Mouse (Mus musculus) myocyte (in vitro differentiated cells): ENCODE measurements around the gene Plce1. TPM values are rescaled to one million over a fixed set of nuclear protein-coding genes. Genes with fewer than 3 reads are reported as not detected.

ENCODE experiments used
- H3K27me3 ChIP-seq: one replicate; pipeline ENCODE4 v1.6.1; 2011; ENCODE audit not compliant: control insufficient read depth, insufficient read depth, insufficient read length
- H3K36me3 ChIP-seq: one replicate; pipeline ENCODE4 v1.6.1; 2011; ENCODE audit not compliant: control insufficient read depth, insufficient read depth
- H3K4me2 ChIP-seq: one replicate; pipeline ENCODE4 v1.6.1; 2011; ENCODE audit warnings: low read depth, control low read depth
- H3K4me3 ChIP-seq: one replicate; pipeline ENCODE4 v1.5.1; 2011; ENCODE audit warnings: mild to moderate bottlenecking, control low read depth, moderate library complexity
- H3K79me2 ChIP-seq: one replicate; pipeline ENCODE4 v1.6.1; 2011; ENCODE audit not compliant: control insufficient read depth, insufficient read depth
- H3ac ChIP-seq: one replicate; pipeline ENCODE4 v1.6.1; 2011; ENCODE audit not compliant: control insufficient read depth, insufficient read length
- CEBPB ChIP-seq: IDR thresholded peaks from 2 replicates; pipeline ENCODE4 v1.6.1; 2011; ENCODE audit warnings: mild to moderate bottlenecking, moderate library complexity; ENCODE audit not compliant: poor library complexity, insufficient read depth, severe bottlenecking
- E2F4 ChIP-seq: IDR thresholded peaks from one replicate; pipeline ENCODE4 v1.6.1; 2011; ENCODE audit warnings: mild to moderate bottlenecking, control low read depth, moderate library complexity; ENCODE audit not compliant: insufficient read depth
- MAX ChIP-seq: IDR thresholded peaks from one replicate; pipeline ENCODE4 v1.6.1; 2011; ENCODE audit warnings: low read depth, mild to moderate bottlenecking, control low read depth
- MYOD1 ChIP-seq, 3 experiments: IDR thresholded peaks; one replicate each; pipeline ENCODE4 v1.6.1; 2011; ENCODE audit warnings: control low read depth in 2 of 3, low read depth in 2 of 3, mild to moderate bottlenecking in 2 of 3, moderate library complexity in 1 of 3; ENCODE audit not compliant: insufficient read length in 2 of 3, control insufficient read depth in 1 of 3
- MYOG ChIP-seq, 3 experiments: IDR thresholded peaks; one replicate each; pipeline ENCODE4 v1.6.1; 2011; ENCODE audit warnings: control low read depth in 2 of 3, low read depth in 2 of 3, mild to moderate bottlenecking in 2 of 3; ENCODE audit not compliant: insufficient read length in 2 of 3, control insufficient read depth in 1 of 3, insufficient read depth in 1 of 3
- POLR2A ChIP-seq: IDR thresholded peaks from one replicate; pipeline ENCODE4 v1.6.1; 2011; ENCODE audit warnings: low read depth, mild to moderate bottlenecking, control low read depth, moderate library complexity; ENCODE audit not compliant: insufficient read length
- POLR2AphosphoS2 ChIP-seq: IDR thresholded peaks from one replicate; pipeline ENCODE4 v1.6.1; 2011; ENCODE audit warnings: low read depth, control low read depth; ENCODE audit not compliant: insufficient read length
- REST ChIP-seq: IDR thresholded peaks from one replicate; pipeline ENCODE4 v1.6.1; 2011; ENCODE audit warnings: mild to moderate bottlenecking, control low read depth, moderate library complexity; ENCODE audit not compliant: insufficient read depth, insufficient read length
- SRF ChIP-seq: IDR thresholded peaks from one replicate; pipeline ENCODE4 v1.6.1; 2011; ENCODE audit warnings: low read depth; ENCODE audit not compliant: control insufficient read depth, insufficient read length
- TCF12 ChIP-seq: IDR thresholded peaks from one replicate; pipeline ENCODE4 v1.6.1; 2011; ENCODE audit warnings: mild to moderate bottlenecking, control low read depth; ENCODE audit not compliant: poor library complexity, insufficient read depth, severe bottlenecking
- TCF3 ChIP-seq: IDR thresholded peaks from one replicate; pipeline ENCODE4 v1.6.1; 2011; ENCODE audit warnings: low read depth, control low read depth; ENCODE audit not compliant: insufficient read length
- USF1 ChIP-seq: IDR thresholded peaks from one replicate; pipeline ENCODE4 v1.6.1; 2011; ENCODE audit warnings: low read depth, mild to moderate bottlenecking, control low read depth, moderate library complexity
- polyA plus RNA-seq: library from polyadenylated mRNA; unstranded; fragments of >200 nt; fragmentation: generic; extraction: Trizol; gene quantifications from one replicate; pipeline ENCODE4 v1.2.1, GENCODE M21; 2012; ENCODE audit warnings: missing spikeins

Gene Plce1
- polyA plus RNA-seq, 1 experiment, result 0.01 TPM

- H3K4me2 ChIP-seq, result no peak overlapping the region
- no peak overlapping the region for H3ac ChIP-seq
- no peak overlapping the region for H3K4me3 ChIP-seq
- H3K27me3 ChIP-seq, result peaks cover 30% of the 10 kb centered on the region
- TF ChIP-seq TCF3, result no peak
- no peak for TF ChIP-seq MYOG (IDR thresholded peaks at IDR 0.05; ENCODE audit: control insufficient read depth in 1 of 3, insufficient read depth in 1 of 3, insufficient read length in 2 of 3, low read depth in 2 of 3)
- TF ChIP-seq REST, result no peak
- no peak for TF ChIP-seq USF1
- TF ChIP-seq MAX, result no peak
- no peak for TF ChIP-seq CEBPB
- TF ChIP-seq POLR2AphosphoS2, result no peak
- no peak for TF ChIP-seq E2F4
- H3K79me2 ChIP-seq, result no peaks in the 10 kb centered on the region
- no peaks in the 10 kb centered on the region for H3K36me3 ChIP-seq
Measured at GRCm38 (mm10) chr19:38480156-38480720, 671 bp upstream of the Plce1 start.

DNA sequence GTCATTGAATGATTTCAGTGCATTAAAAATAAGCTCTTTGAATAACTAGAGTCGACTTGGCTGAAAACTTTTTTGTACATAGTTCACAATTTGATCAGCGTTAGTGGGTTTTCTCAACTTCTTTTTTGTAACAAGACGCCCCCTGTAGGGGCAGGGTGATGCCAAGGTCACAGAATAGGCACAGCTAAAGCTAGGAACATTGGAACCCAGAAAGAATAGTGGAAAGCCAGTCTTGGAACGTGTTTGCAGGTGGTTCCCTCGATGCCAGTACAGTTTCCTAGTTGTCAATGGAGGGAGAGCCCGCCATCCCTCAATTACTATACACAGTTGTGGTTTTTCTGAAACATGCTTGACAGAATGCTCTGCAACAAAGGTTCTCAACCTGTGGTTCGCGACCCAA, 997 bp downstream of the Plce1 start:
- Histone ChIP-seq H3K79me2 (no peaks in the 10 kb centered on the region), H3K4me3 (no peak overlapping the region), H3K4me2 (no peak overlapping the region), H3K36me3 (no peaks in the 10 kb centered on the region), H3K27me3 (peaks cover 37% of the 10 kb centered on the region), H3ac (no peak overlapping the region)
- TF ChIP-seq MYOG (IDR thresholded peaks at IDR 0.05; ENCODE audit: control insufficient read depth in 1 of 3, insufficient read depth in 1 of 3, insufficient read length in 2 of 3, low read depth in 2 of 3) (no peak), TCF12 (no peak), POLR2A (no peak), USF1 (no peak), TCF3 (no peak), POLR2AphosphoS2 (no peak), REST (no peak)

DNA sequence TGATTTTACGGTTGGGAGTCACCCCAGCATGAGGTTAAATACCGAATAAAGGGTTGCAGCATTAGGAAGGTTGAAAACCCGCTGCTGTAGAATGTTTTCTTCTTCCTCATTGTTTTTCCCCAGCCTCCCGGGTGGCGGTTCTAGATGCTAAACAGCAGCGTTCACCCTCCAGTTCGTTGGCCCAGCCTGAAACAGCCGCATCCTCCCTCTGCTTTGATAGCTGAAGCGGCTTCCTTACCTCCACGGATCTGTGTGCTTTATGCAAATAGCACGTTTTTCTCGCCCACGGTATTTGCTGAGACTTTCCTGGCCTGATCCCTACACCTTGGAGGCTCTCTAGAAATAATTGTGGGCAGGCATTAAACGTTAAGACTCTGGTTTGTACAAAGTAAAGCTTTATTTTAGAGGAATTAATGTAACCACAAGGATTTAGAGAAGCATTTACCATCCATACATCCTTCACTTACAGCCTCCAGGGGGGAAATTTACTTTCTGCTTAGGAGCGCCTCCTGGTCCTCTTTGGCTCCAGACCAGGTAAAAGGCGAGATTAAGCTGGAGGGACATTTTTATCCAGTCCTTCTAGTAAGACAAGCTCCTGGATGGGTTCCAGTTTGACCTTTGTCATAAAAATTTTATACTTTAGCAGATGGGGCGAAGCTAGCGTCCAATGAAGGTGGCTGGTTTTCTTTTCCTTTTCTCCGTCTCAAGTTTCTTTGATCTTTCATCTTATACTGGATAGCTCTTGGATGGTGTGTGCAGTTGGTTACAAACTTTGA, 1.7 kb downstream of the Plce1 start:
- TF ChIP-seq TCF12 (no peak), SRF (no peak), POLR2AphosphoS2 (no peak), E2F4 (no peak), MAX (no peak), TCF3 (no peak), CEBPB (no peak), MYOD1 (IDR thresholded peaks at IDR 0.05; ENCODE audit: control insufficient read depth in 1 of 3, insufficient read length in 2 of 3, low read depth in 2 of 3) (no peak)
- Histone ChIP-seq H3K79me2 (no peaks in the 10 kb centered on the region), H3K4me3 (no peak overlapping the region), H3K27me3 (peaks cover 37% of the 10 kb centered on the region), H3K36me3 (no peaks in the 10 kb centered on the region), H3K4me2 (no peak overlapping the region), H3ac (no peak overlapping the region)

- Histone ChIP-seq H3K36me3 (no peaks in the 10 kb centered on the region), H3K4me3 (no peak overlapping the region), H3K79me2 (no peaks in the 10 kb centered on the region), H3ac (no peak overlapping the region), H3K4me2 (no peak overlapping the region), H3K27me3 (peaks cover 24% of the 10 kb centered on the region)
- no peak for TF ChIP-seq CEBPB
- no peak for TF ChIP-seq TCF12
- TF ChIP-seq TCF3, result no peak
- no peak for TF ChIP-seq POLR2AphosphoS2
- no peak for TF ChIP-seq MYOG (IDR thresholded peaks at IDR 0.05; ENCODE audit: control insufficient read depth in 1 of 3, insufficient read depth in 1 of 3, insufficient read length in 2 of 3, low read depth in 2 of 3)
- no peak for TF ChIP-seq REST
- no peak for TF ChIP-seq SRF
- TF ChIP-seq E2F4, result no peak
Measured at GRCm38 (mm10) chr19:38485779-38486555, 5.1 kb downstream of the Plce1 start.

- Histone ChIP-seq H3K4me2 (no peak overlapping the region), H3K4me3 (no peak overlapping the region), H3ac (no peak overlapping the region), H3K27me3 (peaks cover 13% of the 10 kb centered on the region), H3K79me2 (no peaks in the 10 kb centered on the region), H3K36me3 (no peaks in the 10 kb centered on the region)
- TF ChIP-seq SRF (no peak), TCF12 (no peak), POLR2A (no peak), MAX (no peak), CEBPB (no peak), E2F4 (no peak), POLR2AphosphoS2 (no peak)
Measured at GRCm38 (mm10) chr19:38487501-38487900, 6.6 kb downstream of the Plce1 start.
